Mouse (Mus musculus): Measurements from ENCODE around the gene Pakap.

Pakap gene

DNA sequence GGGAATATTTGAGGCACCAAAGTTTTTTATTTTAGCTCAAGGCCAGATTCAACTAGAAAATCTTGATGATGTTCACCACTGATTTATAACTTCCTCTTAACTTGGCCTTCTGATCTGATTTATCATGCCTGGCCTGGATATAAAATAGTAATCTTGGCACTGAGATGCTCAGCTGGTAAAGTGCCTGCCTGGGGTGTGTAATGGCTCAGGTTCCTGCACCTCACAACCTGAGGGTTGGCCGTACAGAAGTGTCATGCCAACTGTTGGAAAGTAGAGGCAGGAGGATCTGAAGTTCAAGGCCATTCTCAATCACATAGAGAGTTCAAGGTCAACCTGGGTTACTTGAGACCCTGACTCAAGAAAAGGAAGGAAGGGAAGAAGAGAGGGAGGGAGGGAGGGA, 57.3 kb downstream of the Pakap start:
- no peak for DNase-seq (ENCODE audit: low spot score in 2 of 2)

DNA sequence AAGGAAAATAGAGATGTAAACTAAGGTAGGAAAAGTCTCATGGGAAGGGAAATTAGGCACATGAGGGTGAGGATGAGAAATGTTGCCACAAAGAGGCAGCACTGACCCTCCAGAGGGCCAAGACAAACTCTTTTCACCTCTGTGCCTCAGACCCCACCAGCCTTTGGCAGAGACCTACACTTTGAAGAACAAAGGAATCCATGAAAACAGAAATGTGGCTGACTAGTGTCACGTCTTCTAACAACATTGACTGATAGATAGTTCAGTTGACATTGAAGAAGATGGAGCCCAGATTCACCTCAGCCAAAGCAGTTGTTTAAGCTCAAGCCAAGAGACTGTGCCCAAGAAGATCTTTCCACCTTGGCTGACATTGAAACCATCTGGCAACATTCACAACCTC, 57.8 kb downstream of the Pakap start:
- DNase-seq (ENCODE audit: low spot score in 2 of 2) = no peak

DNA sequence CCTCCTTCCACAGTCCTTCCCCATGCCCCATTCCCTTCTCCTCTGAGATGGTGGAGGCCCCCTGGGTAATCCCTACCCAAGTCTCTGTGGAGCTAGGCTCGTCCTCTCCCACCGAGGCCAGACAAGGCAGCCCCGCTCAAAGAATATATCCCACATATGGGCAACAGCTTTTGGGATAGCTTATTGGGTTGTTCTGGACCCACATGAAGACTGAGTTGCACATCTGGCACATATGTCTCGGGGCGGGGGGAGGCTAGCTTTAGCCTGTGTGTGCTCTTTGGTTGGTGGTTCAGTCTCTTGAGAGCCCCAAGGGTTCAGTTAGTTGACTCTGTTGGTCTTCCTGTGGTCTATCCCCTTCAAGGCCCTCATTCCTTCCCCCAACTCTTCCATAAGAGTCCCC, 58.9 kb downstream of the Pakap start:
- DNase-seq (ENCODE audit: low spot score in 2 of 2) = no peak

DNA sequence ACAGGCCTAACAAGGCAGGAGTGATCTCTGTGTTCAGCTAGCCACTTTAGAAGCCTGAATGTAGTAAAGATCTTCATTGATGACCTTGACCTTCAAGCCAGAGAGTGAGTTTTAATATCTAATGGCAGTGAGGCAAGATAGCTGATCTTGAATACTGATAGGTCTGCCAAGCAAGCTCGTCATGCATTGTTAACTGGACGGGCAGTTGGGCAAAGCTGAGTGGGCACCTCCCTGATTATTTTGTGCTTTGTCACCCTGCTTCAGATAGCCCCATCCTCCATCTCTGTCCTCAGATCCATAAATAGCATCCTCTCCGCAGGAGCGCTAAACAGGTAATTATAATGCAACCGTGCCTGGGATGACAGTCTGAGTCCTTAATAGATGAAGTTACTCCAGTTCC, 64.4 kb downstream of the Pakap start:
- no peak for DNase-seq (ENCODE audit: low spot score in 2 of 2)

DNA sequence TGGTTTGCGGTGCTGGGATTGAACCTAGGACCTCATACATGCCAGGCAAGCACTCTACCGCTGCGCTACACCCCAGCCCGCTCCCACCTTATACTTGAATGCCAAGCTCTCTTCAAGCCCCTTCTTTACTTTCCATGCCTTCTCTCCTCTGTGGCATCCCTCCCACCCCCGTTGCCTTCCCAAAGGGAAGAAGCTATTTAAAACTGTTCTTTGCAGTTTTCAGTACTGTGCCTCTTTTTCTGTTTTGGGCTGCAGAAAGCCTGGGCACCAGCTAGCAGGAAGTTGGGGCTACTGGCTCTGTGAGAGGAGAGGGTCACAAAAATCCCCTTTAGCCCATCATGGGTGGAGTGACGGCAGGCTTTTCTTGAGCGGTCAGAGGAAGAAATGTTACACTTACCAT, 65.1 kb downstream of the Pakap start:
- DNase-seq (ENCODE audit: low spot score in 2 of 2) = no peak

DNA sequence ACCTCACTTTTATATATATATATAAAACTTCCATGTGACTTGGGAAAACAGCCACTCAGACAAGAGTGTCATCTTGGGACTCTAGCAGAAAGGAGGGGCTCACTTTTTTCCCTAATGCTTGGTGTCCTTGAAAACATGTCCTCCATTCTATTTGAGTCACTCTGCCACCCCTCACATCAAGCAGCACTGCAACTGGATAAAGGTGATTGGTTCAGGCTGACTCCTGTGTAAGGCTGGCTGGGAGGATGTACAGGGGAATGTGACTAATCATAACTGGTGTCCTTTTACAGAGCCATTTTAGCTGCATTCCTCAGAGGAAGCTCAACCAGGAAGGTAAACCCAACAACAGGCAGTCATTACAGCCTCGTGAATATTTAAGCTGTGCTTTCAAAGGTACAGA, 67.0 kb downstream of the Pakap start:
- no peak for DNase-seq (ENCODE audit: low spot score in 2 of 2)

DNA sequence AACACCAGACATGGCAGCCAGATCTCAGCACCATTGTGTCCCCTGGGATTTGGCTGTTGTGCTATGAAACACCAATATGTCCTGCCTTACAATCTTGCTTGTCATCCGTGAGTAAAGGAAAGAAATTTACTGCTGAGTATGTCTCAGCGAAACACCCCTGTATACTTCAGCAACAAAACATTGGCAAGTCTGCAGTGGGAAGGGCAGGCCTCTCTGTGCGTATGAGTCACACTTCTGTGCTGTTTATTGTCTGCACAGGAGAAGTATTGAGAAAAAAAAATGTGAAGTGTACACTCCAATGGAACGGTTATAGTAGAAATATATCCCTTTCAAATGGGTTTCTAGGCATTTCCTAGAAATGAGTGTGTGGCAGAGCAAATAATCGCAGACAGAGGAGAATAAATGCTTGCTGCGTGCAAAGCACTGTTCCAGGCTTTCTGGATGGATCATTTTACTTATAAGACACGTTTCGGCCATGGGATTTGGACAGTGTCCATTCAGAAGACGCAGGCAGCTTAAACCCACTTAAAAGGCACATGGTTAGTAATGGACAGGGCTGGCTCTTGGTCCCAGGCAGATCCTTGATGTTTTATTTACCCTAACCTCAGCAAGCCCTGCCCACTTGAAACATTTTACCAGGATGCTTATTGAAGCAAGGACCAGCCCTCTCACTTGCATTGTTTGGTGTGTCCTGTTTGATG, 69.0 kb downstream of the Pakap start:
- no peak for DNase-seq (ENCODE audit: low spot score in 2 of 2)

DNA sequence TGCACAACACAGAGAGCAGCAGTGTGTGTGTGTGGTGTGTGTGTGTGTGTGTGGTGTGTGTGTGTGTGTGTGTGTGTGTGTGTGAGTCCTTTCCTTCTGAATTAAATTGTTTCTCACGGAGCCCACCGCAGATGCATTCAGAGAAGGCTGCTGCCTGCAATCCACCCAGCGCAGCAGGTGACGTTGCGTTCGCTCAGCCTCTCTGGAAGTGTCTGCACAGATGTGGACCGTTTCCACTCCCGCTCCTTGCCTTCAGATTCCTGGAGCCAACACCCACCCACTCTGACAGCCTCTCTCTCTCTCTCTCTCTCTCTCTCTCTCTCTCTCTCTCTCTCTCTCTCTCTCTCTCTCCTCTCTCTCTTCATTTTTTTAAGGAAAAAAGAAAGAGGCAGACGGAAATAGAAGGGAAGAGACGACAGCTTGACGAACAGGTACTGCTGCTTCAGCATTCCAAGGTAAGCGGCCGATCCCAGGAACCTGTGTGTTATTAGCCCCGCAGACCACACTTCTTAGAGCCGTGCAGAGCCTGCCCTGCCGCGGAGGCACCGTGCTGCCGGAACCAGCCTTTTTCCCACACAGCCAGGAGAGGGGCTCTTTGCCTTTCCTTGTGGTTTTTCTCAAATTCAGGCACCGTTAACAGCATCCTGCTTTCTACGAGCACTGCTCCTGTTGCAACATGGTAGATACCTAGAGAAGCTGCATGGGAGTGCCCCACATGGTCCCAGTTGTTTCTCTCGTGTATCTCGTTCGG, 69.8 kb downstream of the Pakap start:
- no peak for DNase-seq (ENCODE audit: low spot score in 2 of 2)

DNA sequence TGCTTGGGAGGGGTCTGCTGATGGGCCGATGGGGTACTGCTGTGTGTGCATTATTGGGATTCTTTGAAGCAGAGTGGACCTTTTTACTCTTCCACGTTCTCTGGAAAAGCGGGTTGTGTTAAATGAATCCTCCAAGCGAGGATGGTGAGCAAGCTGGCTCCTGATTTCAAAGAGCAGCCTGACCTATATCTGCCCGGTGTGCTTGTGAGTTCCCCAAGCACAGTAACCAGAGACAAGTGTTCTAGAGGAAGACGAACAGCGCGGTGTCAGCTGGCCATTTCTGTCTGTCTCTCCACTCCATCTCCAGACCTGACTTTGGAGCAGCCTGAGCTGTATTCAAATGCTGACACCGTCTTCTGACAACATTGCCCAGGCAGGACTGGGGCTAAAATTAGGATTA, 71.0 kb downstream of the Pakap start:
- DNase-seq (ENCODE audit: low spot score in 2 of 2) = no peak

DNA sequence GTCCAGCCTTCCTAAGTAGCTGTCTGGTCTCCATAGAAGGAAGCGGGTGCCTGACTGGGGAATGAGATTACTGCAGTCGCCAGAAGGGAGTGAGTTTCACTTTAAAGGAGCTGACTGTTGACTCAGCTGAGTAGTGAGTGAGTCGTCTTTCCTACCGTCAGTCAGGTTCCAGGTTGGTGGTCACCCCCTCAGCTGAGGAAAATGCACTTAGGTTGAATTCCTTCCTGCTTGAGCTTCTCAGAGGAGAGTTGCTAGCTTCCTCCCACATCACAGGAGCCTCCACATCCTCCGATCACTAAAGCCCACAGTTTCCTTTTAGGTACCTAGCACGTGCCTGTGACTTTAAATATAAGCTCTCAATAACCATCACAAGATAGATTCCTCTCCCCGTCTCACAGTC, 72.2 kb downstream of the Pakap start:
- no peak for DNase-seq (ENCODE audit: low spot score in 2 of 2)

DNA sequence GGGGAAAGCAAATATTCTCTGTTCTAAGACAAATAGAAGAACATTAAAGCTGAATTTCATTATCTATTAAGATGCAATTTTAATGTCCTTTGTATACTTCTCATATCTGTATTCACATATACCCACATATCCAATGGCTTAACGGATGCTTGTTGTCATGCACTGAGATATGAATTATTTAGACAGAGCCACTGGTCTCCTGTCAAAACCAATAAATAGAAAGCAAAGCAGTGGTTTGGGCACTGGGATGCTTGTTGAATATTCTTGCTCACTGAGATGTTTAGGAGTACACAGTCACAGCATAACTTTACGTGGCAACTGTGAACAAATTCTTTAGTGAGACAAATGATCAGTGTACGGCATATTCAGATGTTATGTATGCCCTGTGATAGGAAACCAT, 73.0 kb downstream of the Pakap start:
- DNase-seq (ENCODE audit: low spot score in 2 of 2) = no peak

DNA sequence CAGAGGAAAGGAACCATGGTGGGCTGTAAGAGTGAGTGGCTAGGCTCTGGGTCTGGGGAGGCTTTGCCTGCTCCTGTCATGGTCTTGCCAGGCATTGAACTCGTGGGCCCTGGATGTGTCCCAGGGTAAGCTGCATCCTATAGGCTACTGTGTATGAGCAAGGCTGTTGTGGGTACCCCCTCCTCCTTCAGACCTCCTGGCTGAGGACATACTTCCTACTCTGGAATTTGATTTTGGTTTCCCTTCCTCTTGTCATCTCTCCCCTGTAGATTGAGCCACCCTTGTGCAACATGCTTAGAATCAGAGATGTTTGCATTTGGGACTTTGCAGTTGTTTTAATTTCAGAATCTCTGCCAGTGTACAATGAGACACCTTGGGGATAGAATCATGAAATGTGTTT, 83.0 kb downstream of the Pakap start:
- DNase-seq (ENCODE audit: low spot score in 2 of 2) = no peak

DNA sequence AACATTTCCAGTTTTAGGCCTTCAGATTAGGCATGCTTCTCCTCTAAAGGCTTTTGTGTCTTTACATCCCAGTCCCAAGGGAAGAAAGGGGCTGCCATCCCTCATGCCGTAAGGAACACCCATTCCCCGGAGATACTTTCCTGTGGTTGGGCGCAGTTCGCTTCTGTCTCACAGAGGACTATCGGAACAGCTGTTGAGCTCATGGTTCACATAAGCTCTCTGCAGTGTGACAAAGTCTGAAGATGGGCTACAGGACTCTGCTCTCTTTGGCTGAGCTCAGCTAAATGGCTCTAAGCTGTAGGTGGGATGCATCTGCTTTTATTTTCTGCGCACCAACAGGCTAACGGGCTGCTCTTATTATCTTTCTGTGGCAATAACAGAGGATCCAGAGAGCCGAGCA, 83.6 kb downstream of the Pakap start:
- DNase-seq (ENCODE audit: low spot score in 2 of 2) = no peak

DNA sequence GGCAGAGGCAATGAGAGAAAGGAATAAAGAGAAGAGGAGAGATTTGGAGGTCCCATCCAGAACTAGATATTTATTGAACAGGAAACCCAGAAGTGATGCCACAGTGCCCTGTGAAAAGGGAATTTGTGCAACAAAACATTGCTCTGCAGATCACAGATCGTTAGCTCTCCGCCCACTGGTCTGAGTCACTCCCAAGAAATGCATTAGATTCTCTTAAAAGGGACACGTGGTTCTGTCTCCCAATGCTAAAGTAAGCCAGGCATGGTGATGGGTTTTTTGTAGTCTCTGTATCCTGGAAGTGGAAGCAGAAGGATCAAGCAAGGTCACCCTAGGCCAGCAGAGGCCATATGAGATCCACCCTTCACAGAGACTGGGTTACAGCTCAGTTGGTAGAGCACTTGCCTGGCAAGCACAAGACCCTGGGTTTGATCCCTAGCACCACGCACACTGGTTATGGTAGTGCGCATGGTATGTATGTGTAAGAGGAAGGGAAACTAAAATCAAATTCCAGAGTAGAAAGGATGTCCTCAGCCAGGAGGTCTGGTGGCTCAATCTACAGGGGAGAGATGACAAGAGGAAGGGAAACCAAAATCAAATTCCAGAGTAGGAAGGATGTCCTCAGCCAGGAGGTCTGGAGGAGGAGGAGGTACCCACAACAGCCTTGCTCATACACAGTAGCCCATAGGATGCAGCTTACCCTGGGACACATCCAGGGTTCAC, 84.4 kb downstream of the Pakap start:
- no peak for DNase-seq (ENCODE audit: low spot score in 2 of 2)

DNA sequence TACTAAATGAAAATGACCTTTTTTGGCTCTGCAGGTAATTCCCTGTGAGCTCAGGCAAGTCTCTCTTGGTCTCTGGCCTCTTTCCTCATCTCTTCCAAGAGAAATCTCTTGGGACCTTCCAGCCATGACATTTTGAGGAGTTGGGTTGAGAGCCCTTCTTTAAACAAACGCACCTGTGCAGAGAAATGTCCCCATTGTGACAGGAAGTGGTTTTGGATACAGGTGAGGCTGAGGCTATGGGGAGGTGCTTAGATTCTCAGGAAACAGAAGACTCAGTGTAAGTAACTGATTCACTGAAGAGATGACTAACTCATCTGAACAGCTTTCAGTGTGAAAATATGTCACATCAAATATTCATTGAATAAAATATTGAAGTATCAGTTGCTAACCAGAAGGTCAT, 88.0 kb downstream of the Pakap start:
- no peak for DNase-seq (ENCODE audit: low spot score in 2 of 2)

DNA sequence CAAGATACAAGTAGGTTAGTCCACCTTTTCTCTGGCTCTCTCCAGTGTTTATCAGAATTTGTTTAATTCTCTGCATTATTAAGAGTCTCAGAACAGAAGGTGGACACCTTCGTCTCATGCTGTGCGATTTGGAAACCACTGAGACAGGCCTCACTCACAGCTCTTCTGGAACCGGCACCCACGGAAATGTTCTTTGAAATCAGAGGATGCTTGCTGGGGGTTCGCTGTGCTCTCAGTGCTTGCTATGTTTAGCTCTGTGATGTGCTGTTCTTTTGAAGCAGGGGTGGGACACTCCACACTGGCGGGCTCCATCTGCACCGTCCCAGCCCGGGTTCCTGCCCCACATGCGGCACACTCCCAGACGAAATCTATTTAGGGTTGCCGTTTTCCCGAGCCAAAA, 88.4 kb downstream of the Pakap start:
- DNase-seq (ENCODE audit: low spot score in 2 of 2) = no peak

DNA sequence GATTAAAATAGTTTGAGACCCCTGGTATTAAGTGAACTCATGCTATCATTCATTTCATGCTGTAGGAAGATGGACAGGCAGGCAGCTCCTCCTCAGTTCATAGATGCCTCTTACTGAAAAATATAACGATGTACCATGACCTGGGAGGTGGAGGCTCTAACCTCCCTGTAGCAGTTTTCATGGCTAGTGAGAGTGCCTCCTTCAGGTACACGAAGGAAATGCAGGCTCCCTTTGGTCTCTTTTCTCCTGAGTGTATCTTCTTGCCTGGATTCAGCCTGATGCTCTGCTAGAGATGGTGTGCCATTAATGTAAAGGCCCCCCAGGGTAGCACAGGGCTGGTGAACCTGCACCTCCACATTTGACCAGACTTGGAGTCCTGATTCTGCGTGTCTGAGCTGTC, 88.9 kb downstream of the Pakap start:
- no peak for DNase-seq (ENCODE audit: low spot score in 2 of 2)

DNA sequence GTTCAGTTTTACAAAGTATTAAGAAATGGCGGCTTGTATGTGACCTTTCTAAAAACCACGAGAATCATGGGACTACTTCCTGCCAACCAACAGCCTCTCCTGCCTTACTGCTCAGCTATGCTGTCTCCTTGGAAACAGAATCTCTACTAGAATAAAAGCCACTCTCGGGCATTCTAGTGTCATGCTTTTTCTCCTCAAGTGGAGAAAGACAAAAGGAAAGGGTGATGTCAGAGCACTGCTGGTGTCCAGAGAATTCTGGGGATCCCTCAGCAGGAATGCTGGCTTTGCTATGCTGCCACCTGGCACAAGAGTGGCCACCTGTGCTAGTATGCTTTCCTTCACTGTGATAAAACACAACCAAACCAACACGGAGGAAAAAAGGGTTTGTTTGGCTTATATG, 92.5 kb downstream of the Pakap start:
- DNase-seq (ENCODE audit: low spot score in 2 of 2) = no peak

DNA sequence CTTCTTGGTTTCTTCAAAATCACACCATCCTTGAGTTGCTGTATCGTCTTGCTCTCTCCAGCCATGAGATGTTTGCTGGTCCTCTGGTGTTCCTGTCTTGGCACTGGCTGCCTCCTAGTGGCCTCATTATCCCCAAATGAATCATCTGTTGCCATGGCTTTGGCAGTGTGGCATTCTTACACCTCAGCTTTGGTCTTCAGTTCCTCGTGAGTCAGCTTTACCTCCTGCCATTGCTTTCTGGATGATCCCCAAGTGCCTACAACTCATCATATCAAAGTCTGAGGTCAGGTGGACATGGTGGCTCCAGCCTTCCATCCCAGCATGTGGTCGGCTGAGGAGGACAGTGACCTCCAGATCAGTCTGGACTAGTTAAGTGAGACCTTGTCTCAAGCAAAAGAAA, 98.1 kb downstream of the Pakap start:
- DNase-seq (ENCODE audit: low spot score in 2 of 2) = no peak

DNA sequence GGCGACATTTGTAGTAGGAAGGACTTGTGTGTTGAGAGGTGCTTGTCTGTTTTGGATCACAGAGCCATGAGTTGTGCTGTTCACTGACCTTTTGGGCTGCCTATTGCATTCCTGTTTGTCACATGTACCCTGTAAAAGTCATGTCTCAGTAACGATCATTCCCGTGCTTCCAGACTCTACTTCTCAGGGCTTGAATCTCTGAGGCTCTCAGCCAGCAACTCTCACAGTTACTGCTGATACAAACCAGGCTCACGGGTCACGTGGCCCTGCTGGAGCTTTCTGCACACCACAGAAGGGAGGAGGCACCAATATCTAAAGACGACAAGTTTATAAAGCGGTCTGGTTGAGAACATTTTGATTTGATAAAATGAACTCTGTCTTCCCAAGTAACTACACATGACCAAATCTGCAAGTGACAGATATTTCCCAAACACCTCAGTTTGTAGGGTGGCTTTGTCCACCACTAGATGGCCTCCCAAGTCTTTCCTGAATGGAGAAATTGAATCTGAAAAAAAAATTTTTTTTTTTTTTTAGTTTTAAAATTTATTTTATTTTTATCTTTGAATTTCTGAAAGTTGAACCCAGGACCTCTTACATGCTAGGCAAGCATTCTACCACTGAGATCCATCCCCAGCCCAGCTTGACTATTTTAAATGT, 103.0 kb downstream of the Pakap start:
- DNase-seq (ENCODE audit: low spot score in 2 of 2) = no peak

DNA sequence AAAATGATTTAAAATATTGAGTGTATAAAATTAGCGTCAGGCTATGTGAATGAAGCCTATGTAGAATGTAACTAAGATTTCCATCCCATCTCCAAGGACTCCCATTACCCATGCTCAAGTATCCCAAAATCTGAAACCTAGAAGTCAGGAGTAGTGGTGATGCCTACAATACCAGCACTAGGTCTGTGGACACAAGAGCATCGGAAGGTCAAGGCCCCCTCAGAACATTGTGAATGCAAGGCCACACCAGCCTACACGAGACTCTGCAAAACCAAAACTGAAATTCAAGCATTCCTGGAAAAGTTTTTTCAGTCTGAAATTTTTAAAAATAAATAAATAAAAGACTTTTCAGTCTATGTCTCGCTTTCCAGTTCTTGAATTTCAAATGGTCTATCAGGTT, 104.6 kb downstream of the Pakap start:
- no peak for DNase-seq (ENCODE audit: low spot score in 2 of 2)

Data from spleen, postnatal 14 days (tissue).